Mouse (Mus musculus): ENCODE data around the gene Mest.

DNA sequence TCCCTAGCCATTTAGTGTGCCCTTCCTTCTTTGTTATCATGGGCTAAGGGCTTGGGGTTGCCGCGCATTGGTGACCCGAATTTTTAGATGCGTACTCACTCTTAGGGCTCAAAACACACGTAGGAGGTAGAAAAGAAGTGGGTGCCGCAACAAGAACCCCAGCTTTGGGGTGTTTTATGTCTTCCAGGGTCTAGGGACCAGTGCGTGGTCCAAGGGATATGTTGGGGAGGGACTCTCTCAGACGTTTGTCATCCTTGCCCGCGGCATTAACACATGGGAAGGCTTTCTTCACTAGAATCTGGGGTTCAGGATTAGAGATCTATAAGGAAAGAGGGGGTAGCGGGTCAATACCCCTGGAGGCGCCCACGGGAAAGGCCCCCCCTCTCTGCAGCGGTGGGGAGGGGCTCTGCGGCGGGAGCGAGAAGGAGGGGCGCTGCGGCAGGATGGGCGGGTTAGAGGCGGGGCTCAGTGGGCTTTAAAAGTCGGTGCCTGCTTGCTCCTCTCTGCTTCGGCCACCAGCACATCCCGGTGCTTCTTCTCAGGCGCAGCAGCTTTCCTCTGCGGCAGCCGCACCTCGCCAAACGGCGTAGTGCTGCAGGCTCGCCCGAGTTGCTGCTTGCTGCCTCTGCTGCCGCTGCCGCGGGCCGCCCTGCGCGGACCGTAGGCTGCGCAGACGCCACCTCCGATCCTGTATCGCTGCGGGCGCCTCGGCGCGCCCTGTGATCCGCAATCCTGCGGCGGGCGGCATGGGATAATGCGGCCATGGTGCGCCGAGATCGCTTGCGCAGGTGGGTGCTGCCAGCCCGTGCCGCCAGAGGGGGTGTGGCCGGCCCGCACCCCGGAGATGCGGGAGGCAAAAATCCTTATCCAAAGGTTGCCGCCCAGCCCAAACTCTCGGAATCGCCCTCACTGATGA lies 14.5 kb downstream of the Mest start:
- TF ChIP-seq GATA1 (IDR thresholded peaks at IDR 0.05; ENCODE audit: low read length), result no peak
- no peak for TF ChIP-seq TAL1 (IDR thresholded peaks at IDR 0.05; ENCODE audit: low read length)
